Mouse (Mus musculus): ENCODE measurements around the gene Glrx5. TPM values are rescaled to one million over a fixed set of nuclear protein-coding genes. Genes with fewer than 3 reads are reported as not detected.

Gene Glrx5
- polyA plus RNA-seq, 1 experiment = 92.2 TPM

DNA sequence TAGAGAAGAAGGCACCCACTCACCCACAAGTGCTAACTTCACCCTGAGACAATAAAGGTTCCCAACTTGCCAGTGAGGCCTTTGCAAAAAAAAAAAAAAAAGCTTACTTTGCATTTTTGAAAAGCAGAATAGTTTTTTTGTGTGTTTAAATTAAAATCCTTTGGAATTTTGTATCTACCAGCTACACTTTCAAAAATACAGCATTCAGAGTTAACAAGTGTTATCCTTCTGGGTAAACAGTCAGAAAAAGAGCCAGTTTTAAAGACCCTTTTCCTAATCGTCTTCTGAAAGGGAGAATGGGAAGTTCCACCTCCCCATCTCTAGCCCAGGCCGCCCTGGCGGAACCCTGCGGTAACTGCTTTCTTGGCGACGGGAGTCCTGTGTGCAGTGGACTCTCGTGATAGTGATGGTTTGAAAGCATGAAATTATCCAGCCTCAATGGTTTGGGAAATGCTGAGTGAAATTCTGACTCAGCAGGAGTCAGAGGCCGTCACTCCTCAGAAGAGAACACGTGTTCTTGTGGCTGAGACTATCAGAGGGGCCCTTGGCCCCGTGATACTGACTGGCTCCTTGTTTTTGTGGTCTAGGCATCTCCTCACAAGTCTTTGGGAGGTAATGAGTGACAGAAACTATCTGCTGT lies 6.4 kb upstream of the Glrx5 start:
- Histone ChIP-seq H3ac (ENCODE audit: control insufficient read depth, insufficient read length, low read depth) (peak overlapping the region; percentile 12), H3K79me3 (ENCODE audit: low read depth) (peaks cover 19% of the 10 kb centered on the region), H3K4me3 (ENCODE audit: insufficient read depth, poor library complexity, severe bottlenecking) (no peak overlapping the region), H3K27me3 (ENCODE audit: control insufficient read depth, insufficient read depth, insufficient read length) (no peaks in the 10 kb centered on the region), H3K79me2 (ENCODE audit: control insufficient read depth, insufficient read depth) (peaks cover 32% of the 10 kb centered on the region), H3K36me3 (ENCODE audit: control insufficient read depth, insufficient read depth) (peaks cover 28% of the 10 kb centered on the region)
- TF ChIP-seq MAX (IDR thresholded peaks at IDR 0.05) (peak; percentile 68), MYOD1 (IDR thresholded peaks at IDR 0.05; ENCODE audit: control insufficient read depth, insufficient read length, low read depth) (peak; percentile 23), MYOG (IDR thresholded peaks at IDR 0.05; ENCODE audit: control insufficient read depth, extremely low read depth, insufficient read length) (no peak), USF1 (IDR thresholded peaks at IDR 0.05; ENCODE audit: low read depth) (peak; percentile 92)

DNA sequence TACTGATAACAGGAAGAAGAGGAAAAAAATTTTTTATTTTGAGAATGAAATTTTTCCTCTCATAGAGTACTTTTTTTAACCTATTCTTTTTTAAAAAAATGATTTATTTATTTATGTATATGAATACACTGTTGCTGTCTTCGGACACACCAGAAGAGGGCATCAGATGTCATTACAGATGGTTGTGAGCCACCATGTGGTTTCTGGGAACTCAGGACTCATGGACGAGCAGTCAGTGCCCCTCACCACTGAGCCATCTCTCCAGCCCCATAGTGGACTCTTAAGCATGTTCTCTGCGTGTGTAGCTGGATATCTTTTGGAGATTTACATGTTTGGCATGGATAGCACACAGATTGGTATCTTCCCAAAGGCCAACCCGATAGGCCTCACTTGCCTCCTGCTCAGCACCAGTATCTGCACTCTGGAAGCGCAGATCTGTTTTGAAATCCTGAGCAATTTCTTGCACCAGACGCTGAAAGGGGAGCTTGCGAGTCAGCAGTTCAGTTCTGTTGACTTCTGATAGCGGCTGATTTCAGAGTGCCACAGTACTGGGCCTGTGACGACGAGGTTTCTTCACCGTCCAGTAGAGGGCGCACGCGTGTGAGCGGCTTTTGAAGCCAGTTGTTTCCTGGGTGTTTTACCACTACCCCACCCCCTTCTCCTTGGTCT lies 5.0 kb upstream of the Glrx5 start:
- H3K27me3 ChIP-seq (ENCODE audit: control insufficient read depth, insufficient read depth, insufficient read length) = no peaks in the 10 kb centered on the region
- peaks cover 44% of the 10 kb centered on the region for H3K79me2 ChIP-seq (ENCODE audit: control insufficient read depth, insufficient read depth)
- TF ChIP-seq FOSL1 (IDR thresholded peaks at IDR 0.05; ENCODE audit: insufficient read depth, low read length, poor library complexity, severe bottlenecking) (no peak), MYOD1 (IDR thresholded peaks at IDR 0.05; ENCODE audit: control insufficient read depth, insufficient read length, low read depth) (no peak), CTCF (IDR thresholded peaks at IDR 0.05; ENCODE audit: control insufficient read depth, insufficient read depth, insufficient read length) (peak; percentile 76), MAX (IDR thresholded peaks at IDR 0.05) (peak; percentile 36)
- peaks cover 28% of the 10 kb centered on the region for H3K36me3 ChIP-seq (ENCODE audit: control insufficient read depth, insufficient read depth)
- no peak overlapping the region for H3ac ChIP-seq (ENCODE audit: control insufficient read depth, insufficient read length, low read depth)
- peaks cover 29% of the 10 kb centered on the region for H3K79me3 ChIP-seq (ENCODE audit: low read depth)
- H3K4me3 ChIP-seq (ENCODE audit: insufficient read depth, poor library complexity, severe bottlenecking) = no peak overlapping the region

DNA sequence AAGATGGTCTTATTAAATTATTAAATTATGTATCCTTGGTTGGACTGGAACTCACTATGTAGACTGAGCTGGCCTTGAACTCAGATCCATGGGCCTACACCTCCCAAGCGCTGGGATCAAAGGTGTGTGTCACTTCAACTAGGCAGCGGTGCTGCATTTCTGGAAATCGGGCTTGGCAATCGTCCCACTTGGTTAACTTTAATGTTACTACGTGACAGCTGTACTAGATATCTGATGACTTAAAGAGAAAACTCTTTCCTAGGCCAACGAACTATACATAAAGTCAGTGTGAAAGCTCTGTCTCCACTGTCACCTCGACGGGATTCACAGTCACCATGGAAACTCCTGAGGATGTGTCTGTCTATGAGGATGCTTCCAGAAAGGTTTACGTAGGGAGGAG lies 2.6 kb upstream of the Glrx5 start:
- Histone ChIP-seq H3ac (ENCODE audit: control insufficient read depth, insufficient read length, low read depth) (no peak overlapping the region), H3K79me3 (ENCODE audit: low read depth) (peaks cover 51% of the 10 kb centered on the region), H3K36me3 (ENCODE audit: control insufficient read depth, insufficient read depth) (peaks cover 28% of the 10 kb centered on the region), H3K79me2 (ENCODE audit: control insufficient read depth, insufficient read depth) (peaks cover 67% of the 10 kb centered on the region), H3K4me3 (ENCODE audit: insufficient read depth, poor library complexity, severe bottlenecking) (no peak overlapping the region), H3K27me3 (ENCODE audit: control insufficient read depth, insufficient read depth, insufficient read length) (no peaks in the 10 kb centered on the region)
- TF ChIP-seq MYOD1 (IDR thresholded peaks at IDR 0.05; ENCODE audit: control insufficient read depth, insufficient read length, low read depth) = no peak
- no peak for TF ChIP-seq FOSL1 (IDR thresholded peaks at IDR 0.05; ENCODE audit: insufficient read depth, low read length, poor library complexity, severe bottlenecking)
- no peak for TF ChIP-seq MAX (IDR thresholded peaks at IDR 0.05)
- no peak for TF ChIP-seq CEBPB (IDR thresholded peaks at IDR 0.05; ENCODE audit: low read depth)
- no peak for TF ChIP-seq USF1 (IDR thresholded peaks at IDR 0.05; ENCODE audit: low read depth)
- no peak for TF ChIP-seq MYOG (IDR thresholded peaks at IDR 0.05; ENCODE audit: control insufficient read depth, extremely low read depth, insufficient read length)
- no peak for TF ChIP-seq CTCF (IDR thresholded peaks at IDR 0.05; ENCODE audit: control insufficient read depth, insufficient read depth, insufficient read length)

DNA sequence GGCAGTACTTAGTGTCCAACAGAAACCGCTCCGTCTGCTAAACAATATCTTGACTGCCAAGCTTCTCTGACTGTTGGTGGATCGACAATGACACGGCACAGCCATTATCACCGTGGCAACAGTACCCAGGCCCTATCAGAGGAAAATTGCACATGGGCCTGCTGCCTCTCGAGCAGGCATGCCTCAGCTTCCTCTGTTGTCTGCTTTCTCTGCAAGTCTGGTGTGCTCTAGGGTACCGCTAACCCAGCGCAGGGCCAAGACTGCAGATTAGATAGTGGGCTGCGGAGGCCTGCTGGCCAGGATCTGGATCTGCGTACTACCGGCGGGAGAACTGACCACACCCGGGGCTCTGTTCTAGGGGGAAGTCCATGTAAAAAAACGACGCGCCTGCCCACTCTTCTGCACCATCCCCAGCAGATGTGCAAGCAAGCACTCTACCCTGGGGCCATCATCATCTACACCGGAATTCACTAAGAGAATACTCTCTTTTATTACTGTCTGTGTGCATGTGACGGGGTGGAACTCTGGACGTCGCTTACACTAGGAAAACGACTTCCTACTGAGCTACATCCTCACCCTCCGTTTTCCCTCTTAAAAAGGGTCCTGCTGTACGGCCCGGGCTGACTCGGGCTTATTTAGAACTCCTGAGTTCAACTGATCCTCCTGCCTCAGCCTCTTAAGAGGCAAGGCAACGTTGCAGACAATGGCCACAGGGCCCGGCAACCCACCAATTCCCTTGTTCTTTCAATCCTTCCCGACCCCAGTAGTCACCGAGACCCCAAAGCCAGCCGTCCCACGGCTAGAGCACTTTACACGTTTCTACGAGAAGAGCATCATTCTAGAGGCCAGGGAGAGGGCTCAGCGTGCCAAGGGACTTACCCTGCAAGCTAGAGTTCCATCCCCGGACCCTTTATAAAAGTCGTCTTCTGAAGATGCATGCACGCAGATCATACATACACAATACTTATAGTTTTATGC lies 1.1 kb upstream of the Glrx5 start:
- H3ac ChIP-seq (ENCODE audit: control insufficient read depth, insufficient read length, low read depth) = peak overlapping the region; percentile 73

More for the DNA sequence above, 1.1 kb upstream of the Glrx5 start:
- Histone ChIP-seq H3K79me3 (ENCODE audit: low read depth) (peaks cover 65% of the 10 kb centered on the region), H3K36me3 (ENCODE audit: control insufficient read depth, insufficient read depth) (peaks cover 36% of the 10 kb centered on the region), H3K27me3 (ENCODE audit: control insufficient read depth, insufficient read depth, insufficient read length) (no peaks in the 10 kb centered on the region), H3K79me2 (ENCODE audit: control insufficient read depth, insufficient read depth) (peaks cover 82% of the 10 kb centered on the region), H3K4me3 (ENCODE audit: insufficient read depth, poor library complexity, severe bottlenecking) (peak overlapping the region; percentile 96)
- TF ChIP-seq CEBPB (IDR thresholded peaks at IDR 0.05; ENCODE audit: low read depth) (no peak), CTCF (IDR thresholded peaks at IDR 0.05; ENCODE audit: control insufficient read depth, insufficient read depth, insufficient read length) (no peak), FOSL1 (IDR thresholded peaks at IDR 0.05; ENCODE audit: insufficient read depth, low read length, poor library complexity, severe bottlenecking) (no peak), MYOG (IDR thresholded peaks at IDR 0.05; ENCODE audit: control insufficient read depth, extremely low read depth, insufficient read length) (no peak), MYOD1 (IDR thresholded peaks at IDR 0.05; ENCODE audit: control insufficient read depth, insufficient read length, low read depth) (no peak), MAX (IDR thresholded peaks at IDR 0.05) (no peak), USF1 (IDR thresholded peaks at IDR 0.05; ENCODE audit: low read depth) (no peak)
